Mouse (Mus musculus): ENCODE data around the gene Ugt1a6b. TPM values are rescaled to one million over a fixed set of nuclear protein-coding genes. Genes with fewer than 3 reads are reported as not detected.

Gene Ugt1a6b
- polyA plus RNA-seq, 1 experiment from 2014 or later: not detected

DNA sequence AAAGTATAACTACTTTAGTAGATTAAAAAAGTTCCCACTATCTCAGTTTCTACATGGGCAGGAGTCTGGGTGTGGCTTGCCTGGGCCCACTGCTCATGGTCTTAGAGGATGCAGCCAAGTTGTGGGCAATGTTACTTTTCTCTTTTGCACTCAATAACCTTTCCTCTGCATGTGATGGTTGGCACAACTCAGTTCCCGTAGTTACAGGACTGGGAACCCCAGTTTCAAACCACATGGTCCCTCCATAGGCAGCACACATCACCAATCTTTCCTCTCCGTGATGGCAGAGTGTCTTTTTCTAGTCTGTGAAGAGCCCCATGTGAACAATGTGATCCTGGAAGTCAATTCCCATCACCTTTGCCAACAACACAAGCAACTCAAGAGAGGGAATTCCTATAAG, 124.4 kb downstream of the Ugt1a6b start:
- no peak for ATAC-seq (ENCODE audit: low FRiP score)
- H3K4me1 ChIP-seq: no peaks in the 10 kb centered on the region
- no peak overlapping the region for H3K4me2 ChIP-seq
- no peaks in the 10 kb centered on the region for H3K36me3 ChIP-seq
- H3K27ac ChIP-seq (replicated peaks): no peak overlapping the region
- no peak overlapping the region for H3K4me3 ChIP-seq (replicated peaks)
- peaks cover 72% of the 10 kb centered on the region for H3K9me3 ChIP-seq (replicated peaks)
- 61% methylated on average over 2 of the region's 2 CpGs for WGBS
- H3K9ac ChIP-seq (replicated peaks): no peak overlapping the region
- no peaks in the 10 kb centered on the region for H3K27me3 ChIP-seq (replicated peaks)

DNA sequence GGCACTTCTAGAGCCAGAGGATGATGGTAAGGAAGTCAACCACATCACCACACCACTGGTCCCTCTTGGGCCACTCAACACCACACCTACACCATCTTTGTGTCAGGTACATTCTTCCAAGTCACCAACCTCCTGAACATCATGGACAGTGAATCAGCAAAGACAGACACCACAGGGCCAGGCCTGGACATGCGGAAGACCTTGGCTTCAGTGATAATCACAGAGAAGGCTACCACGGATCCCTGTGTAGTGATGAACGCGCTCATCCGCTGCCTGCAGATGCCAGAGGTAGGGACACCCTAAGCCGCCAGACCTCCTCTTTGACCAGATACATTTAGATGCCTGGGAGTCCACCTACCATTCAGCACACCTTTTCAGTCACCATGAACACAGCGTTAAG, 125.1 kb downstream of the Ugt1a6b start:
- H3K4me1 ChIP-seq: no peaks in the 10 kb centered on the region
- 72% methylated on average over 7 of the region's 7 CpGs for WGBS
- H3K27me3 ChIP-seq (replicated peaks): no peaks in the 10 kb centered on the region
- H3K9me3 ChIP-seq (replicated peaks): peaks cover 78% of the 10 kb centered on the region
- no peak for ATAC-seq (ENCODE audit: low FRiP score)
- H3K36me3 ChIP-seq: no peaks in the 10 kb centered on the region
- H3K9ac ChIP-seq (replicated peaks): no peak overlapping the region
- no peak overlapping the region for H3K4me2 ChIP-seq
- no peak overlapping the region for H3K4me3 ChIP-seq (replicated peaks)
- no peak overlapping the region for H3K27ac ChIP-seq (replicated peaks)

DNA sequence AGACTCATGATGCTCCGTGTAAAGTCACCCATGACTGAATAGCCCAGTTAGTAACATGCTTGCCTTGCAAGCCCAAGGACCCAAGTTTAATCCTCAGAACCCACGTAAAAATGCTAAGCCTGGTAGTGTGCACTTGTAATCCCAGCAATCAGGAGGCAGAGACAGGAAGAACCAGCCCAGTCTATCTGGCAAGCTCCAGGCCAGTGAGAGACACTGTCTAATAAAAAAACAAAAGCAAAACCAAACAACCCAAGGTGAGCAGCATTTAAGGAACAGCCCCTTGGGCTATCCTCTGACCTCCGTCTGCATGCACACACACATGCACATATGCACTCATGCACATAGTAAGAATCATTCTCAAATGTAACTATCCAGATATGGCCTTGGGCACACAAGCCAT, 126.5 kb downstream of the Ugt1a6b start:
- H3K4me1 ChIP-seq: no peaks in the 10 kb centered on the region

DNA sequence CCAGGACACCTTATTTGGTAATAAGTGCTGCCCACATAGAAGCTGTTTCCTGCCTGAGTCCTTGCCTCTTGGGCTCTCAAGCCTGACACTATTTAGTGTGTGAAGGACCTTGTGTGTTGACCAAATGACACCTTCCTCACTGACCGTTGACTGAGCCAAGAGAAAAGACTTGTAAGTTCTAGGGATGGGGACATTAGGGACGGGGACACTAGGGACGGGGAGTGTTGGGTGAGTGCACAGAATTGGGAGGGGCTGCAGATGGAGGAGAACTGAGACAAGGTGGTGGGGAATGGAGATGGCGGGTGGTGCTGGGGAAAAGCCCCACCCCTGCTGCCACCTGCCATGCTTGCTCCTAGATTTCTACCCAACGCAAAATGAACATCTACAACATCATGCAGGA, 126.9 kb downstream of the Ugt1a6b start:
- Histone ChIP-seq H3K4me1 (no peaks in the 10 kb centered on the region), H3K4me2 (no peak overlapping the region), H3K4me3 (replicated peaks) (no peak overlapping the region), H3K9me3 (replicated peaks) (peaks cover 95% of the 10 kb centered on the region), H3K9ac (replicated peaks) (no peak overlapping the region), H3K27ac (replicated peaks) (no peak overlapping the region), H3K27me3 (replicated peaks) (no peaks in the 10 kb centered on the region), H3K36me3 (no peaks in the 10 kb centered on the region)
- 88% methylated on average over 5 of the region's 5 CpGs for WGBS
- ATAC-seq (ENCODE audit: low FRiP score): no peak

More for the DNA sequence above, 126.5 kb downstream of the Ugt1a6b start:
- Histone ChIP-seq H3K36me3 (no peaks in the 10 kb centered on the region), H3K4me2 (no peak overlapping the region), H3K9me3 (replicated peaks) (peaks cover 91% of the 10 kb centered on the region), H3K27me3 (replicated peaks) (no peaks in the 10 kb centered on the region), H3K27ac (replicated peaks) (no peak overlapping the region), H3K9ac (replicated peaks) (no peak overlapping the region), H3K4me3 (replicated peaks) (no peak overlapping the region)
- 83% methylated on average over 3 of the region's 3 CpGs for WGBS
- ATAC-seq (ENCODE audit: low FRiP score): no peak

DNA sequence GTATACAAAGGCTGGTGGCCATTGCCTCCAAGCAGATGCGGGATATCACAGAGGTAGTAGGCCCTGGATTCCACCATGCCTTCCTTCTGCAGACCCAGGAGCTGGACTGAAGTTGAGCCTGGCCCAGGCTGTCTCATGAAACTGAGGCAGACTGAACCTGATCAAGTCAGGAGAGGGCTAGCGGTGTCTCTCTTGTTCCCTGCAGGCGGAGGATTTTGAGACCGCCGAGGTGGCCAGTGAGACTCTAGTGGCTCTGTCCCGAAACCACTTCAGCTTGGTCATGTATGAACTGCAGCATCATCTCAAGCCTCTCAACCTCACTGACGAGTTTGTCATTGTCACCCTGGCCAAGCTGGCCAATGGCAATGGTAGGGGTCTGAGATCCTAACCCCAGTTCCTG, 127.4 kb downstream of the Ugt1a6b start:
- H3K27me3 ChIP-seq (replicated peaks): no peaks in the 10 kb centered on the region
- no peaks in the 10 kb centered on the region for H3K36me3 ChIP-seq
- 73% methylated on average over 7 of the region's 7 CpGs for WGBS
- H3K27ac ChIP-seq (replicated peaks): no peak overlapping the region
- no peak overlapping the region for H3K9ac ChIP-seq (replicated peaks)
- no peak overlapping the region for H3K4me2 ChIP-seq
- H3K9me3 ChIP-seq (replicated peaks): peaks cover 98% of the 10 kb centered on the region
- no peak for ATAC-seq (ENCODE audit: low FRiP score)
- no peak overlapping the region for H3K4me3 ChIP-seq (replicated peaks)
- H3K4me1 ChIP-seq: no peaks in the 10 kb centered on the region

DNA sequence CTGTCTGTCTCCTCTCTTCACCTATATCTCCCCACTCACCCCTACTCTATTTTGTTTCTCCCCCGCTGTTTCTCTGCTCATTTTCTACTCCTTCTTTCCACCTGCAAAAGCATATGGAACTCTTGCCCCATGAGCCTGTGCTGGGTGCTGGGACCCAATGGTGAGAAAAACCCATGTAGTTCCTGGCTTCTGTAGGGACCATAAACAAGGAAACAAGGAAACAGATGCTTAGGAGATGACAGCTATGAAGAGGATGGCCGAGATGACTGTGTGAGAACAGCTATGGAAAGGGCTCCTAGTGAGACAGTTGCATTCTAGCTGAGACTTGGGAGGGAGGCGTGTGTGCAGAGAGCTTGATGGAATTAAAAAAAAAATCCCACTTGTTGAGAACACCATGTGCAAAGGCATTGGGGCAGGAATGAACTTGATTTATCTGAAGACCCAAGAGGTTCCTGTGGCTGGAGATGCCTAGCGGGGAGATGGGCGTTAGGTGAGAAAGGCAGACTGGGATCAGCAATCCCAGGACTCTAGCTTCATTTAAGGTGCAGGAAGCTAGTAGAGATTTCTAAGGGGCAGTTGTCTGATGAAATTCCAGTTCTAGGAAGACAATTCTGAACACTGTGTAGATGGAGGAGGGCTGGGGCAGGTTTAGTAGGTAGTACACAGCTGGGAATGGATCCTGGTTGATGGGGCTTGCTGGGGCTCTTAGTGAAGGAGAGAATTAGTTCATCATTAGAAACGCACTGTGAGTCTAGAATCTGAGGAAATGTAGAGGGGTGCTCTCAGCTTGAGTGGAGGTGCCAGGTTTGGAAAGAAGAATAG, 128.1 kb downstream of the Ugt1a6b start:
- no peaks in the 10 kb centered on the region for H3K27me3 ChIP-seq (replicated peaks)
- no peaks in the 10 kb centered on the region for H3K36me3 ChIP-seq
- no peak overlapping the region for H3K4me3 ChIP-seq (replicated peaks)
- no peak for ATAC-seq (ENCODE audit: low FRiP score)
- no peaks in the 10 kb centered on the region for H3K4me1 ChIP-seq
- H3K9ac ChIP-seq (replicated peaks): no peak overlapping the region
- no peak overlapping the region for H3K27ac ChIP-seq (replicated peaks)
- no peak overlapping the region for H3K4me2 ChIP-seq
- peaks cover 97% of the 10 kb centered on the region for H3K9me3 ChIP-seq (replicated peaks)
- WGBS: 80% methylated on average over 6 of the region's 6 CpGs

DNA sequence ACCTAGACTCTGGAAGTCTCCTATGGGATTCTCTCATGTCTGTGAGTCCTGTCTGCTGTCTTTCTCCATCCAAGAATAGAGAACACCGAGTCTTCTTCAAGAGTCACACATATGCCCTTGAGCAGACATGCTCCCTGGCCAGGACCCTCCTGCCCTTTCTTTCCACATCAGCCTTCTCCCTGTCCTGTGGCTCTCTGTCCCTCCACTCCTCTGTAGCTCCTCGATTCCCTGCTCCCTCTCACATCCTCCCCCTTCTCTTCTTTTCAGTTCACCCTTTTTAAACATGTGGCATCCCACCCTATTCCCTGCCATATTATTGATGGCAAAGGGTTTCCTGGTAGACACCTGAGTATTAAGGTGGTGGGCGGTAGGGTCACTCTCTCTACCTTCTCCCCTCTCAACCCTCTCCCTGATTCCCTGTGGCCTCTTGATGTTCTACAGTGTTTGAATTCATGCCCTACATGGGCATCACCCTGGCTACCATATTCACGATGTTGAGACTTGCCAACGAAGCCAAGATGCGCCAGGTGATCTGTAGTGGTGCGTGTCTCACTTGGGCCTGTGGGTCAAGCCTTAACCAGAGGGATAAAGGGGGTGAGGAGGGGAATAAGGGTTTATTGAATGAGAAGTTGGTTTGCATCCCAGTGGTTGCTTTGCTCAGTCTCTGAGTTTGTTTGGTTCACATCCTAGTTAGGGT, 128.9 kb downstream of the Ugt1a6b start:
- 70% methylated on average over 7 of the region's 7 CpGs for WGBS
- Histone ChIP-seq H3K4me3 (replicated peaks) (no peak overlapping the region), H3K9me3 (replicated peaks) (peaks cover 94% of the 10 kb centered on the region), H3K4me2 (no peak overlapping the region), H3K27ac (replicated peaks) (no peak overlapping the region), H3K9ac (replicated peaks) (no peak overlapping the region), H3K27me3 (replicated peaks) (no peaks in the 10 kb centered on the region), H3K36me3 (no peaks in the 10 kb centered on the region), H3K4me1 (no peaks in the 10 kb centered on the region)
- ATAC-seq (ENCODE audit: low FRiP score): no peak

DNA sequence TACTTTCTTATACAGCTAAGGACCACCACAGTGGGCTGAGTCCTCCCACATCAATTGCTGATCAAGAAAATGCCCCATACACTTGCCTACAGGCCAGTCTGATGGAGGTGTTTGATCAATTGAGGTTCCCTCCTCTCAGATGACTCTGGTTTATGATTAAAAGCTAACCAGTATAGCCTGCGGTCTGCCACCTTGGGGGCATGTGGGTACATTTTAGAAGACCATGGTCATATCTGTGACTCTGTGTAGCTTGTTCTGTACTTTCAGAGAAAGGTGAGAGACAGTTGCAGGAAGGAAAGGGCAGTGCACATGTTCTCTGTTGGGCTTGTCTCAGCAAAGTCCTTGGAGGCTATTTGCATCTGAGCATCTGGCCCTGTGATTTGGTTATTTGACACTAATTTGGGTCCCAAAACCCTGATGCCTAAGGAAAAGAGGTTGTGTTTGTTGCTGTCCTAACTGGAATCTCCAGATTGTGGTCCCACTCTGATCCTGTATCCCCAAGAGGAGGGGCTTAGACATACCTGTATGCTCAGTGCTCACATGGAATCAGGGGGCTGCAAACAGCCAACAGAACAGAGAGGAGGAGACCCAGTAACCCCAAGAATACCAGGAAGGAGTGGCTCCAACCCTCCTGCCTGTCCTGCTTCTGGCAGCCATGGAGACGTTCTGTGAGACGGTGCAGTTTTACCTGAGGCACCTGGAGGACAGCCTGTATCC, 129.8 kb downstream of the Ugt1a6b start:
- WGBS: 60% methylated on average over 3 of the region's 3 CpGs
- H3K36me3 ChIP-seq: no peaks in the 10 kb centered on the region
- no peak for ATAC-seq (ENCODE audit: low FRiP score)

DNA sequence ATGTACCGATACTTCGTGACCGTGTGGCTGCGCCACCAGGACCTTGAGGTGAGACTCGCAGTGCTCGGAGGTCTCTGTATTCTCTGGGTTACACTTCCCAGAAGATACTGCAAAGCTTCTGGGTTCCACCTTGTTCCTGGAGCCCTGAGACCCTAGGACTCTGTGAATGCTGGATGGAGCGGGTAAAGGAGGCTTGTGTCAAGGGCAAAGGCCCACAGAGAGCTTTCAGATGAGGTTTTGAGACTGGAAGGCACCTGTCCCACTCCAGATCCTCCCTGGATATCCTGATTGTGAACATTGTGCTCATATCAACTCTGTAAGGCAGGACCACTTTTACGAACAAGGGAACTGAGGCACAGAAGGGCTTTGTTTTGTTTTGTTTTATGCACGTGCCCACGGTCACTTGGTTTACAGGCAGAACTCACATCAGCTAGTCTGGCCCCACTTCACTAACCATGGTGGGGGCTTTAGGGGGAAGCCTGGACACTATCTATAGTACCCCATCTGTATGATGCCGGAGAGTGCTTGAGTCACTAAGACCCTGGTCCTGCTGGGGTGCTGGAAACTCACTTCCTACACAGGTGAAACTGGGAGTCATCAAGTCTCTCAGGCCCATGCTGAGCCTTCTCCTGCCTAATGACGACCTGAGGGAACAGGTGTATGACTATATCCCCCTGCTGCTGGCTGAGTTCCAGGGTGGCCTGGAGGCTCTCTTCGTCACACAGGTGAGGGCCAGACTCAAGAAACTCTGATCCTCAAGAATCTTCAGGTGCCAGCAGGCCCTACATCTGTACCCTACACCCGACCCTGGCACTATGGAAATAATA, 130.6 kb downstream of the Ugt1a6b start:
- ATAC-seq (ENCODE audit: low FRiP score): 0 out of 2 replicates have a peak, but pooled peaks have one; percentile 5
- WGBS: 71% methylated on average over 14 of the region's 14 CpGs
- Histone ChIP-seq H3K36me3 (no peaks in the 10 kb centered on the region), H3K27me3 (replicated peaks) (no peaks in the 10 kb centered on the region), H3K4me1 (no peaks in the 10 kb centered on the region), H3K9me3 (replicated peaks) (peaks cover 94% of the 10 kb centered on the region), H3K4me2 (no peak overlapping the region), H3K4me3 (replicated peaks) (no peak overlapping the region), H3K9ac (replicated peaks) (no peak overlapping the region), H3K27ac (replicated peaks) (no peak overlapping the region)

More for the DNA sequence above, 129.8 kb downstream of the Ugt1a6b start:
- Histone ChIP-seq H3K4me3 (replicated peaks) (no peak overlapping the region), H3K4me1 (no peaks in the 10 kb centered on the region), H3K4me2 (no peak overlapping the region), H3K27ac (replicated peaks) (no peak overlapping the region), H3K9me3 (replicated peaks) (peaks cover 94% of the 10 kb centered on the region), H3K27me3 (replicated peaks) (no peaks in the 10 kb centered on the region), H3K9ac (replicated peaks) (no peak overlapping the region)

DNA sequence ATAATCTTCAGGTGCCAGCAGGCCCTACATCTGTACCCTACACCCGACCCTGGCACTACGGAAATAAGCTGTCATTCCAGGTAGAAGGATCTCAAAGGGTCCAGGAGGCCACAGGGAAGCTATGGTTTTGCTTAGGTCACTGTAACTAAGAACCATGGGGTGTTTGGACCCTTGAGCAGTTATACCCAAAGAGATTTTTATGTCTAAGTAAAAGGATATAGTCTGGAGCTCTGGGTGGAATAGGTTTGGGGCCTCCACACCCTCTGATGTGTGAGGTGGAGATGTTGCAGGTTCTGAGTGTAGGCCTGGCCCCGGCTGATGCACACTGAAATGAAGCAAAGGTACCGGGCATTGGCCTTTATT, 131.2 kb downstream of the Ugt1a6b start:
- Histone ChIP-seq H3K9ac (replicated peaks) (no peak overlapping the region), H3K9me3 (replicated peaks) (peaks cover 94% of the 10 kb centered on the region), H3K4me3 (replicated peaks) (no peak overlapping the region), H3K4me2 (no peak overlapping the region), H3K4me1 (no peaks in the 10 kb centered on the region), H3K36me3 (no peaks in the 10 kb centered on the region), H3K27me3 (replicated peaks) (no peaks in the 10 kb centered on the region), H3K27ac (replicated peaks) (no peak overlapping the region)
- 68% methylated on average over 4 of the region's 4 CpGs for WGBS
- no peak for ATAC-seq (ENCODE audit: low FRiP score)

DNA sequence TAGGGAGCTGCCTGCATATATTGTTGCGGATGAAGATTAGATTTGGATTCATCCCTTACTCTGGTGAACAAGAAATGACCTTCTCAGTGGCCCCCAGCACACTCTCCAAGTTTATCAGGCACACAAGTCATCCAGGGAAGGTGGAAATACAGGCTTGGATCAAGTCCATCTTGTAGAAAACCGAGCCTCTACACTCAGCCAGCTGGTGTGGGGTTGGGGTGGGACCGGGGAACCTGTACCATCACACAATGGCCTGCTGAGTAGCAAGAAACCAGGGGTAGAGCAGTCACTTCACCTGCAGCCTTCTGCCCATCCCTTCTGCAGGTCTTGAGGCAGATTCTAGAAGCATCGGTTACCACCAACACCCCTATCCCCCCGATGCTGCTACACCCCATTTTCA, 131.6 kb downstream of the Ugt1a6b start:
- Histone ChIP-seq H3K4me2 (no peak overlapping the region), H3K4me3 (replicated peaks) (no peak overlapping the region), H3K27me3 (replicated peaks) (no peaks in the 10 kb centered on the region), H3K4me1 (no peaks in the 10 kb centered on the region), H3K27ac (replicated peaks) (no peak overlapping the region), H3K9ac (replicated peaks) (no peak overlapping the region), H3K36me3 (no peaks in the 10 kb centered on the region), H3K9me3 (replicated peaks) (peaks cover 94% of the 10 kb centered on the region)
- ATAC-seq (ENCODE audit: low FRiP score): no peak
- WGBS: 44% methylated on average over 5 of the region's 5 CpGs
